In the genomic region with DNA sequence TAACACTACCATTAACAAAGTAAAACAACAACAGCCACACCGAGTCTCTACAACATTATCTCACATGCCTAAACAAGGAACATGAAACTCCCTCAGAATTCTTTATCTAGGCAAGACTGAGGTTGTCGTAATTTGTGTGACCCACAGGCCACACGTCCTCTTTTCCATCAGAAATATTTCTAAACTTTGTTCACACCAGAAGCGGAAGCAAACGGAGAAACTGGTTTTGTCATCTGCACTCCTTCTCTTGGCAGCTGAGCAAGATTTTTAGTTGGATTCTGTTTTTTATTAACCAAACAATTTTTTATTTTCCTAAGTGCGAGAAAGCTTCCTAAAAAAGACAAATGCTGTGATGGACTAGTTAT, we compare ENCODE assay signal across 10 mouse cellular contexts.
A peak's percentile ranks its signal among the peaks of the same experiment; 100 is the strongest.
DNase-seq lines count a peak whose midpoint lies in the region; ATAC-seq and TF ChIP-seq lines count a peak whose summit lies in the region.
"Had no signal": no experiment of that assay in that cellular context is flagged by ENCODE, and none has a peak within 500 bp of the region (broad histone marks: within the 10 kb centered on the region; RNA-seq: fewer than 3 reads in every experiment).

No protein-coding gene starts in this region.

- no peaks in the 10 kb centered on the region for H3K36me3 ChIP-seq in liver, postnatal 0 days (replicated peaks; ENCODE audit: insufficient read depth, low read length)
- H3K36me3 ChIP-seq: embryonic facial prominence, embryonic 12.5 days had no signal

- CTCF ChIA-PET in Patski (lab: Charles Lee) = interaction anchor here (0.9 to 1.4 kb wide), 2 partner anchors 17 to 58 kb away, joined by 3 read pairs; no protein-coding TSS in a partner anchor

- POLR2A ChIA-PET in Patski (lab: Charles Lee) = no interaction called here

- TF ChIP-seq CTCF in Patski (IDR thresholded peaks at IDR 0.05) = no peak
- TF ChIP-seq CTCF in liver, postnatal 0 days (IDR thresholded peaks at IDR 0.05; ENCODE audit: low read depth) = no peak

- H3K27ac ChIP-seq in liver, postnatal 0 days (ENCODE audit: low read depth) = peak overlapping the region; percentile 77

- H3K9ac ChIP-seq in liver, postnatal 0 days (replicated peaks) = no peak overlapping the region
- H3K9ac ChIP-seq: embryonic facial prominence, embryonic 12.5 days had no signal

- H3K4me2 ChIP-seq in liver, postnatal 0 days (ENCODE audit: low read depth, low read length) = peak overlapping the region; percentile 19
- H3K4me2 ChIP-seq: embryonic facial prominence, embryonic 12.5 days had no signal

- ATAC-seq in Patski = peak; percentile 49
- peak; percentile 67 for ATAC-seq in granulocyte monocyte progenitor cell, adult 5-6 weeks (replicated peaks; ENCODE audit: poor library complexity, severe bottlenecking)
- peak; percentile 40; the same call in 1 of the 2 replicates for ATAC-seq in liver, postnatal 0 days

- DNase-seq in kidney, adult 9 months = peak; percentile 65
- no peak for DNase-seq in kidney, postnatal 4 days
- DNase-seq in Patski (ENCODE audit: low read depth, low spot score) = no peak
- no peak for DNase-seq in liver, postnatal 0 days
- no peak for DNase-seq in urinary bladder, postnatal 25 days (ENCODE audit: low spot score)
- no peak for DNase-seq in urinary bladder, adult 18-20 months (ENCODE audit: low spot score in 2 of 2)
- DNase-seq in adipocyte (ENCODE audit: low spot score) = no peak
- DNase-seq: thymus, postnatal 4 days had no signal

- in situ Hi-C loops in Patski (cut with MboI; ENCODE audit: low pct_unique_long_range_greater_than_20kb) = no loop called here

- 44% methylated on average over 6 of the region's 6 CpGs for WGBS in liver, postnatal 0 days (ENCODE audit: insufficient replicate concordance)

- no peaks in the 10 kb centered on the region for H3K27me3 ChIP-seq in Patski
- H3K27me3 ChIP-seq in liver, postnatal 0 days (ENCODE audit: insufficient read depth, low read length) = no peaks in the 10 kb centered on the region
- H3K27me3 ChIP-seq: embryonic facial prominence, embryonic 12.5 days had no signal

- H3K9me3 ChIP-seq in liver, postnatal 0 days (ENCODE audit: low read length) = no peaks in the 10 kb centered on the region
- H3K9me3 ChIP-seq: embryonic facial prominence, embryonic 12.5 days had no signal

- H3K4me3 ChIP-seq in liver, postnatal 0 days (ENCODE audit: low read depth, low read length) = peak overlapping the region; percentile 1; the same call in 1 of the 2 replicates
- H3K4me3 ChIP-seq: embryonic facial prominence, embryonic 12.5 days had no signal

- no peak for TF ChIP-seq EP300 in liver, postnatal 0 days (IDR thresholded peaks at IDR 0.05; ENCODE audit: low read depth)

- peaks cover 7% of the 10 kb centered on the region; the same call in 1 of the 2 replicates for H3K4me1 ChIP-seq in liver, postnatal 0 days (ENCODE audit: insufficient read depth)
